Mouse (Mus musculus): ENCODE measurements around the gene Akap7.
"Not testable (repeated sequence)": the region's sequence is repeated elsewhere in the genome, so short reads cannot be mapped to it uniquely, and the experiment has no call there.

Gene Akap7

GRCm38 (mm10) chr10:25207866-25208265, 99.8 kb downstream of the Akap7 start:
- Histone ChIP-seq H3K36me3 (ENCODE audit: control insufficient read depth, insufficient read depth, low read length, poor library complexity, severe bottlenecking) (no peaks in the 10 kb centered on the region; the same call in 1 of the 2 replicates), H3K27me3 (ENCODE audit: control insufficient read depth, insufficient read depth, low read length, poor library complexity, severe bottlenecking) (no peaks in the 10 kb centered on the region)
- no peak for DNase-seq (ENCODE audit: low read depth, low spot score)

GRCm38 (mm10) chr10:25200691-25201090, 107.0 kb downstream of the Akap7 start:
- no peak for DNase-seq (ENCODE audit: low read depth, low spot score)
- Histone ChIP-seq H3K36me3 (ENCODE audit: control insufficient read depth, insufficient read depth, low read length, poor library complexity, severe bottlenecking) (no peaks in the 10 kb centered on the region), H3K27me3 (ENCODE audit: control insufficient read depth, insufficient read depth, low read length, poor library complexity, severe bottlenecking) (no peaks in the 10 kb centered on the region)

- no peaks in the 10 kb centered on the region for H3K27me3 ChIP-seq (ENCODE audit: control insufficient read depth, insufficient read depth, low read length, poor library complexity, severe bottlenecking)
- H3K36me3 ChIP-seq (ENCODE audit: control insufficient read depth, insufficient read depth, low read length, poor library complexity, severe bottlenecking), result no peaks in the 10 kb centered on the region
- no peak for DNase-seq (ENCODE audit: low read depth, low spot score)
These were observed 107.9 kb downstream of the Akap7 start for GRCm38 (mm10) chr10:25199510-25200353.

GRCm38 (mm10) chr10:25198575-25198974, 109.1 kb downstream of the Akap7 start:
- Histone ChIP-seq H3K27me3 (ENCODE audit: control insufficient read depth, insufficient read depth, low read length, poor library complexity, severe bottlenecking) (no peaks in the 10 kb centered on the region), H3K36me3 (ENCODE audit: control insufficient read depth, insufficient read depth, low read length, poor library complexity, severe bottlenecking) (no peaks in the 10 kb centered on the region)
- DNase-seq (ENCODE audit: low read depth, low spot score), result no peak

GRCm38 (mm10) chr10:25198048-25198447, 109.6 kb downstream of the Akap7 start:
- DNase-seq (ENCODE audit: low read depth, low spot score), result no peak
- Histone ChIP-seq H3K27me3 (ENCODE audit: control insufficient read depth, insufficient read depth, low read length, poor library complexity, severe bottlenecking) (no peaks in the 10 kb centered on the region), H3K36me3 (ENCODE audit: control insufficient read depth, insufficient read depth, low read length, poor library complexity, severe bottlenecking) (no peaks in the 10 kb centered on the region)

GRCm38 (mm10) chr10:25192180-25193073, 115.2 kb downstream of the Akap7 start:
- H3K36me3 ChIP-seq (ENCODE audit: control insufficient read depth, insufficient read depth, low read length, poor library complexity, severe bottlenecking), result no peaks in the 10 kb centered on the region
- H3K27me3 ChIP-seq (ENCODE audit: control insufficient read depth, insufficient read depth, low read length, poor library complexity, severe bottlenecking), result no peaks in the 10 kb centered on the region
- DNase-seq (ENCODE audit: low read depth, low spot score), result no peak

GRCm38 (mm10) chr10:25191166-25191565, 116.5 kb downstream of the Akap7 start:
- DNase-seq (ENCODE audit: low read depth, low spot score), result no peak
- Histone ChIP-seq H3K27me3 (ENCODE audit: control insufficient read depth, insufficient read depth, low read length, poor library complexity, severe bottlenecking) (no peaks in the 10 kb centered on the region), H3K36me3 (ENCODE audit: control insufficient read depth, insufficient read depth, low read length, poor library complexity, severe bottlenecking) (no peaks in the 10 kb centered on the region)

- DNase-seq (ENCODE audit: low read depth, low spot score); H3K27me3 ChIP-seq (ENCODE audit: control insufficient read depth, insufficient read depth, low read length, poor library complexity, severe bottlenecking); H3K36me3 ChIP-seq (ENCODE audit: control insufficient read depth, insufficient read depth, low read length, poor library complexity, severe bottlenecking): not testable (repeated sequence)
These were observed 121.4 kb downstream of the Akap7 start for GRCm38 (mm10) chr10:25186240-25186639.

- no peaks in the 10 kb centered on the region for H3K27me3 ChIP-seq (ENCODE audit: control insufficient read depth, insufficient read depth, low read length, poor library complexity, severe bottlenecking)
- no peak for DNase-seq (ENCODE audit: low read depth, low spot score)
- no peaks in the 10 kb centered on the region for H3K36me3 ChIP-seq (ENCODE audit: control insufficient read depth, insufficient read depth, low read length, poor library complexity, severe bottlenecking)
These were observed 122.0 kb downstream of the Akap7 start for GRCm38 (mm10) chr10:25185691-25186090.

- Histone ChIP-seq H3K27me3 (ENCODE audit: control insufficient read depth, insufficient read depth, low read length, poor library complexity, severe bottlenecking) (no peaks in the 10 kb centered on the region), H3K36me3 (ENCODE audit: control insufficient read depth, insufficient read depth, low read length, poor library complexity, severe bottlenecking) (no peaks in the 10 kb centered on the region)
- DNase-seq (ENCODE audit: low read depth, low spot score), result peak; percentile 11
These were observed 122.7 kb downstream of the Akap7 start for GRCm38 (mm10) chr10:25184819-25185603.

- no peaks in the 10 kb centered on the region for H3K36me3 ChIP-seq (ENCODE audit: control insufficient read depth, insufficient read depth, low read length, poor library complexity, severe bottlenecking)
- no peak for DNase-seq (ENCODE audit: low read depth, low spot score)
- H3K27me3 ChIP-seq (ENCODE audit: control insufficient read depth, insufficient read depth, low read length, poor library complexity, severe bottlenecking), result no peaks in the 10 kb centered on the region
These were observed 124.4 kb downstream of the Akap7 start for GRCm38 (mm10) chr10:25183271-25183670.

- no peaks in the 10 kb centered on the region for H3K36me3 ChIP-seq (ENCODE audit: control insufficient read depth, insufficient read depth, low read length, poor library complexity, severe bottlenecking)
- no peaks in the 10 kb centered on the region for H3K27me3 ChIP-seq (ENCODE audit: control insufficient read depth, insufficient read depth, low read length, poor library complexity, severe bottlenecking)
- no peak for DNase-seq (ENCODE audit: low read depth, low spot score)
These were observed 128.6 kb downstream of the Akap7 start for GRCm38 (mm10) chr10:25179030-25179429.

- no peak for DNase-seq (ENCODE audit: low read depth, low spot score)
- no peaks in the 10 kb centered on the region for H3K36me3 ChIP-seq (ENCODE audit: control insufficient read depth, insufficient read depth, low read length, poor library complexity, severe bottlenecking)
- H3K27me3 ChIP-seq (ENCODE audit: control insufficient read depth, insufficient read depth, low read length, poor library complexity, severe bottlenecking), result no peaks in the 10 kb centered on the region
These were observed 130.4 kb downstream of the Akap7 start for GRCm38 (mm10) chr10:25177270-25177669.

- no peak for DNase-seq (ENCODE audit: low read depth, low spot score)
- H3K27me3 ChIP-seq (ENCODE audit: control insufficient read depth, insufficient read depth, low read length, poor library complexity, severe bottlenecking), result no peaks in the 10 kb centered on the region
- H3K36me3 ChIP-seq (ENCODE audit: control insufficient read depth, insufficient read depth, low read length, poor library complexity, severe bottlenecking), result no peaks in the 10 kb centered on the region
These were observed 132.8 kb downstream of the Akap7 start for GRCm38 (mm10) chr10:25174872-25175271.
